Mouse (Mus musculus): ENCODE data around the gene Clic4. TPM values are rescaled to one million over a fixed set of nuclear protein-coding genes. Genes with fewer than 3 reads are reported as not detected.

The Clic4 gene
- polyA plus RNA-seq, 1 experiment from 2014 or later, result 63.8 TPM

DNA sequence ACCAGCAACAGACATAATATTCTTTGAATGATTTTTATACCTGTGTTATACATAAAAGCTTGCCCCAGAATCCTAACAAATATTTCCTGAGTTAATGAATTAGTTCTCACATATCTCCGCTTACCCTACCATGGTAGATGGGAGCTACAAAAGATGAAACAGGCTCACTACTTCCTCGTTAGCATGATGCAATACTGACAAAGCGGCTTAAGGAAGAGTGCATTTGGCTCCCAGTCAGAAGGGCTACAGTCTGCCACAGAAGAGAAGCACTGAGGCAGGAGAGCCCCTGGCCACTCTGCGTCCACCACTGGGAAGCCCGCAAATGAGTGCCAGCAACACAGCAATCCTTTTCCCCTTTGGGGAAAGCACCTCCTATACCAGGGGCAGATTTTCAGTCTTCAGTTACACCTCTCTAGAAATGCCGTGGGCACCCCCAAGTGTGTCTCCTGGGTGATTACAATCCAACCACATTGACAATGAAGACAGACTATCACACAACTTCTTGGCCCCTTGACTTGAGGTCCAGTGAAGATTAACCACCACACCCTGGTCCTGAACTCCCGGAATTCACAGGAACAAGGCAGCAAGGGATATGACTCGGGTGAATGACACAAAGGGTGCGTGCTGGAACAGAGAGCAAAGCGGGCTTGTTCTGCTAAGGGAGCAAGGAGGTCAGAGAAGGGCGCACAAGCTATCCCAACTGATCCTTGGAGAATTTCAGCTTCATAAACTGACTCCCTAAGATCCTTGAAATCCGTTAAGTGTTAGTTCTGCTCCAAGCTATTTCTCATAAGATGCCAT lies 19.2 kb downstream of the Clic4 start:
- no peak overlapping the region for H3K27ac ChIP-seq
- peaks cover 7% of the 10 kb centered on the region for H3K4me1 ChIP-seq
- H3K9me3 ChIP-seq, result no peaks in the 10 kb centered on the region
- no peak overlapping the region for H3K9ac ChIP-seq
- no peaks in the 10 kb centered on the region for H3K27me3 ChIP-seq (replicated peaks)
- no peaks in the 10 kb centered on the region for H3K36me3 ChIP-seq (replicated peaks)
- WGBS, result 86% methylated on average over 12 of the region's 12 CpGs
- ATAC-seq (replicated peaks), result no peak
- no peak overlapping the region for H3K4me3 ChIP-seq
- H3K4me2 ChIP-seq, result no peak overlapping the region

DNA sequence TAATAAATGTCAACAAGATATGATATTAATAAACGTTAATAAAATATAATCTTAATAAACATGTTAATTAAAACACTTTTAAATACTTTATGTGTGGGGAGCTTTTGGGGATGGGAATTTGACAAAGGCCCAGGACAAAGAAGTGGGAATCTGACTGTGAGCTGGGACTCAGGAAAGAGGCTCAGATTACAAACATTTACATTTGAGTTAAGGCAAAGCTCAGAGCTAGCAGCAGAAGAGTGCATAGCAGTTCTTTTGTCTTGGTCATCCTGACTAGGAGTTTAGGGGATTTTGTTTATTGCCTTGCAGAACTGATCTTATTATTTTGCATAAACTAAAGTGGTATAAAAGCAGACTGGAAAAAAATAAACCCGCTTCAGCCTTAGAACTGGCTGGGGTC lies 20.8 kb downstream of the Clic4 start:
- peaks cover 16% of the 10 kb centered on the region for H3K4me1 ChIP-seq
- 11% methylated on average over 2 of the region's 2 CpGs for WGBS

DNA sequence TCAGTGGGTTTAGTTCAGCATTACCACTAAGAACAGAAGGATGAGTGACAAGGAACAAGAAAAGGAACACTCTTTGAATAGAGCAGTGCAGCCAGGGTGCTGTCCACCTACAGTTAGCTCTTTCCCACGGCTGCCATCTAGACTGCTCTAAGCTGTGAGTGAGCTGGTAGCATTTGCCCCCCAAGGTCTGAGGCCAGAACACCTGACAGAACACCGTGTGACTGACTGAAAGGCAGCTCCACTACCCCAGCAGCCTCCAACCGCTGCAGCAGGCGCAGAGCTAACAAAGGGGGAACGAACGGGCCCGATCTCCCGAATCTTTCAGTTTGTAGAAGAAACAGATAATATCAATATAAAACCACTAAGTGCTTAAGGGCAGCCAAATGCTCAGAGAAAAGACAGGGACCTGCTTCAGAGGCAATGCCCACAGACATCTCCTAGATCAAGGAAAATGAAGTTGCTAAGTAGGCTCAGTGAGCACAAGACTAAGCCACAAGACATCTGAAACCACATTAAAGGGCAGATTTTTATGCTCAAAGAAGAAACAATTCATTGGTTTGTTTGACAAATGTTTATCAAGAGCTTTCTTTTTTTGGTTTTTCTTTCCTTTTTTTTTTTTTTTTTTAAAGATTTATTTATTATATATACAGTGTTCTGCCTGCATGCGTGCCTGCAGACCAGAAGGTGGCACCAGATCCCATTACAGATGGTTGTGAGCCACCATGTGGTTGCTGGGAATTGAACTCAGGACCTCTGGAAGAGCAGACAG lies 24.2 kb downstream of the Clic4 start:
- 58% methylated on average over 9 of the region's 9 CpGs for WGBS
- Histone ChIP-seq H3K27me3 (replicated peaks) (no peaks in the 10 kb centered on the region), H3K27ac (no peak overlapping the region)

More for the DNA sequence above, 20.8 kb downstream of the Clic4 start:
- Histone ChIP-seq H3K4me3 (no peak overlapping the region), H3K36me3 (replicated peaks) (no peaks in the 10 kb centered on the region), H3K4me2 (no peak overlapping the region), H3K27ac (no peak overlapping the region), H3K27me3 (replicated peaks) (no peaks in the 10 kb centered on the region), H3K9me3 (no peaks in the 10 kb centered on the region), H3K9ac (no peak overlapping the region)
- ATAC-seq (replicated peaks), result no peak

DNA sequence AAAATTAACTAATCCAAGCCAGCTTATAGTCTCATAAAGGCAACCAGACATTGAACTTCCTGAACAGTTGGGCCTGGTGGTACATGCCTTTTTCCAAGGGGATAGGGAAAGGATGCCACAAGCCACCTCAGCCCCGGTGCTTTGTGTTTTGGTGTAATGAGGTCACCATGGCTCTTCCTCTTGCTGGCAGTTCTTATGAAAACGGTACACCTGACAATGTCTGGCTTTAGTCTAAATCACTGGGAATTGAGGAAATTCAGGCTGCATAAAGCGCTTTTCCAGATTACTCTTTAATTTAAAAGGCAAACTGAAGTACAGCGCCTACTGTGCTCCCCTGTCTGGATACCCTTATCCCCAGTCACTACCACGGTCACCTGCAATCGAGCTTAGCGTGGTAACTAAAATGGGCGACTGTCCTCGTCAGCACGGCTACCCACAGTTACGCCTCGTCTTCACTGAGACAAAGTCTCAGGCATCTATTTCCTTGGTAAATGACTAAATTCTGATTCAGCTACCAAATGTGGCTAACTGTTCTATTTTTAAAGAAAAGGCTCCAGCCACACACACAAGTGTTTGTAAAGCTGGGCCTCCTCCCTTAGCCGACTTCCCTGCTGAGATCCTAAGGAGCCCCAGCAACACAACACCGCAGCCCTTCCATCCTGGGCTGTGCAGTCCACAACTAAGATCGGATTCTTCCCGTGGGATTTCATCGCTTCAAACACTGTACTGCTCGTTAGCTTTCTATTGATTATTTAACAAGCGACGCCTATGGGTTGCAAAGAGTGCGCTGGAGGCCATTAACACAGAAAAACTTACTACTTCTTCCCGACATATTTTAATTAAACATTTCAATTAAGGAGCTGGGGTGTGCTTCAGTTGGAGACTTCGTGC lies 25.5 kb downstream of the Clic4 start:
- Histone ChIP-seq H3K36me3 (replicated peaks) (no peaks in the 10 kb centered on the region), H3K4me1 (peaks cover 24% of the 10 kb centered on the region), H3K27ac (peak overlapping the region; percentile 38), H3K9me3 (no peaks in the 10 kb centered on the region), H3K9ac (no peak overlapping the region), H3K4me2 (no peak overlapping the region), H3K4me3 (no peak overlapping the region), H3K27me3 (replicated peaks) (no peaks in the 10 kb centered on the region)
- no peak for ATAC-seq (replicated peaks)
- WGBS, result 53% methylated on average over 23 of the region's 23 CpGs

More for the DNA sequence above, 24.2 kb downstream of the Clic4 start:
- Histone ChIP-seq H3K36me3 (replicated peaks) (no peaks in the 10 kb centered on the region), H3K9me3 (no peaks in the 10 kb centered on the region), H3K4me1 (peaks cover 24% of the 10 kb centered on the region), H3K4me3 (no peak overlapping the region), H3K9ac (no peak overlapping the region), H3K4me2 (no peak overlapping the region)
- ATAC-seq (replicated peaks), result no peak

DNA sequence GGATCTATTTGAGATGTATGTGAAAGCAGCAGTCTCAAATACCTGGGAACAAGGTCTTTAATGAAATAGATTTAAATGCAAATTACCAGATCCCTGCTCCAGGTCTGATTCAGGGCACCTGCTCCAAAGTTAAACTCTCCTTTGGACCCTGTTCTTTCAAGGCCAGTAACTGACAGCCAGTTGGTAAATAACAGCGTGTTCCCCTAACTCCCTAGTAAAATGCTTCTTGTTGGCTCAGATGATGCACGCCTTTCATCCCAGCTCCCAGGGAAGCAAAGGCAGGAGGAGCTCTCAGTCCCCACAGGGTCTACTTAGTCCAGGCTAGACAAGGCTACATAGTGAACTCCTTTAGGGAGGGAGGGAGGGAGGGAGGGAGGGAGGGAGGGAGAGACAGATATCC lies 26.2 kb downstream of the Clic4 start:
- H3K27ac ChIP-seq, result no peak overlapping the region
- H3K4me3 ChIP-seq, result no peak overlapping the region
- H3K9me3 ChIP-seq, result no peaks in the 10 kb centered on the region
- no peak for ATAC-seq (replicated peaks)
- H3K4me2 ChIP-seq, result no peak overlapping the region
- no peaks in the 10 kb centered on the region for H3K27me3 ChIP-seq (replicated peaks)
- H3K4me1 ChIP-seq, result peaks cover 28% of the 10 kb centered on the region
- H3K9ac ChIP-seq, result no peak overlapping the region
- H3K36me3 ChIP-seq (replicated peaks), result no peaks in the 10 kb centered on the region
- WGBS, result 63% methylated on average over 2 of the region's 2 CpGs

- no peaks in the 10 kb centered on the region for H3K36me3 ChIP-seq (replicated peaks)
- ATAC-seq (replicated peaks), result no peak
- H3K4me2 ChIP-seq, result no peak overlapping the region
- peaks cover 32% of the 10 kb centered on the region for H3K4me1 ChIP-seq
- no peaks in the 10 kb centered on the region for H3K27me3 ChIP-seq (replicated peaks)
- H3K9ac ChIP-seq, result no peak overlapping the region
- no peak overlapping the region for H3K27ac ChIP-seq
- 90% methylated on average over 11 of the region's 11 CpGs for WGBS
- H3K4me3 ChIP-seq, result no peak overlapping the region
- H3K9me3 ChIP-seq, result no peaks in the 10 kb centered on the region
Observed at GRCm38 (mm10) chr4:135245841-135246240, 26.8 kb downstream of the Clic4 start.

DNA sequence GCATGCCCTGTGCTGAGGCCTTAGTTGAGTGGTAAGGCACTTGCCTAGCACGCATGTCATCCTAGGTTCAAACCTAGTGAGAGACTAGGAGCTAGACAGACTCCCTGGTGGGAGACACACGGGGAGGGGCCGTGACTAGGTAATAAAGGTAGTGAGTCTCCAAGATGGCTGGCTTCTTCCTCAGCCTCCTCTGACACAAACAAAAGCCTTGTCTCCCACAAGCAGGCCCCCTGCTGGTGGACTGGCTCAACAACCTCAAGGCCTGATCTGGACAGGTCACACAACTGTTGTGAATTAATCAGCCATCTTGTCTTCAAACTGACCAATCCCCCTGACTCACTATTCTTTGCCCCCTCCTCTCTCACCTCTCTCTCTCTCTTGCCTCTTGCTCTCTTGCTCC lies 28.3 kb downstream of the Clic4 start:
- ATAC-seq (replicated peaks), result no peak
- H3K4me1 ChIP-seq, result peaks cover 41% of the 10 kb centered on the region
- no peak overlapping the region for H3K9ac ChIP-seq
- H3K27me3 ChIP-seq (replicated peaks), result no peaks in the 10 kb centered on the region
- no peak overlapping the region for H3K27ac ChIP-seq
- H3K36me3 ChIP-seq (replicated peaks), result no peaks in the 10 kb centered on the region
- no peaks in the 10 kb centered on the region for H3K9me3 ChIP-seq
- WGBS, result 92% methylated on average over 3 of the region's 3 CpGs
- H3K4me3 ChIP-seq, result no peak overlapping the region
- no peak overlapping the region for H3K4me2 ChIP-seq

- H3K4me3 ChIP-seq, result no peak overlapping the region
- H3K27me3 ChIP-seq (replicated peaks), result no peaks in the 10 kb centered on the region
- no peak overlapping the region for H3K9ac ChIP-seq
- H3K9me3 ChIP-seq, result no peaks in the 10 kb centered on the region
- no peaks in the 10 kb centered on the region for H3K36me3 ChIP-seq (replicated peaks)
- 53% methylated on average over 7 of the region's 7 CpGs for WGBS
- H3K4me2 ChIP-seq, result no peak overlapping the region
- H3K27ac ChIP-seq, result 0 out of 2 replicates have a peak overlapping the region, but pooled peaks have one; percentile 9
- H3K4me1 ChIP-seq, result peaks cover 45% of the 10 kb centered on the region
- no peak for ATAC-seq (replicated peaks)
Observed at GRCm38 (mm10) chr4:135242913-135243541, 29.6 kb downstream of the Clic4 start.

DNA sequence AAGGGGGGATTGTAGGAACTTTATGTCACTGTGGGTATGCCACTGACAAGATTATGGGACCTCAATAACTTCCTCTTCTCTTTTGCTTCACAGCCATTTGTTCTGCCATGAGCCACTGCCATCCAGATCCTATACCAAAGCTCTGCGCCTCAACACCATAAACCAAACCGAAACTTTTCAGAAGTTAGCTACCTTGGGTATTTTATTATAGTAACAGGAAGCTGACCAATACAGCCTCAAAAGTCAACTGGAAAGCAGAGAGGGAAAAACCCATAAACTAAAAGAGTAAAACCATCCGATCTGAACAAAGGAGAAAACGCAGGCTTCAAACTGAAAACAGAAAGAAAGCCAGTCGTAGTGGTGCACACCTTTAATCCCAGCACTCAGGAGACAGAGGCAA lies 30.2 kb downstream of the Clic4 start:
- no peaks in the 10 kb centered on the region for H3K27me3 ChIP-seq (replicated peaks)
- H3K4me1 ChIP-seq, result peaks cover 38% of the 10 kb centered on the region
- 0 out of 2 replicates have a peak overlapping the region, but pooled peaks have one; percentile 9 for H3K27ac ChIP-seq
- 92% methylated on average over 5 of the region's 5 CpGs for WGBS
- H3K9me3 ChIP-seq, result no peaks in the 10 kb centered on the region
- H3K9ac ChIP-seq, result no peak overlapping the region
- no peak for ATAC-seq (replicated peaks)
- no peak overlapping the region for H3K4me3 ChIP-seq
- no peaks in the 10 kb centered on the region for H3K36me3 ChIP-seq (replicated peaks)
- H3K4me2 ChIP-seq, result no peak overlapping the region

- ATAC-seq (replicated peaks), result no peak
- H3K27me3 ChIP-seq (replicated peaks), result no peaks in the 10 kb centered on the region
- no peak overlapping the region for H3K4me2 ChIP-seq
- WGBS, result 58% methylated on average over 5 of the region's 5 CpGs
- H3K4me3 ChIP-seq, result no peak overlapping the region
- peaks cover 31% of the 10 kb centered on the region for H3K4me1 ChIP-seq
- H3K27ac ChIP-seq, result 0 out of 2 replicates have a peak overlapping the region, but pooled peaks have one; percentile 48
- no peaks in the 10 kb centered on the region for H3K9me3 ChIP-seq
- H3K9ac ChIP-seq, result no peak overlapping the region
- no peaks in the 10 kb centered on the region for H3K36me3 ChIP-seq (replicated peaks)
Observed at GRCm38 (mm10) chr4:135241669-135242068, 30.9 kb downstream of the Clic4 start.

DNA sequence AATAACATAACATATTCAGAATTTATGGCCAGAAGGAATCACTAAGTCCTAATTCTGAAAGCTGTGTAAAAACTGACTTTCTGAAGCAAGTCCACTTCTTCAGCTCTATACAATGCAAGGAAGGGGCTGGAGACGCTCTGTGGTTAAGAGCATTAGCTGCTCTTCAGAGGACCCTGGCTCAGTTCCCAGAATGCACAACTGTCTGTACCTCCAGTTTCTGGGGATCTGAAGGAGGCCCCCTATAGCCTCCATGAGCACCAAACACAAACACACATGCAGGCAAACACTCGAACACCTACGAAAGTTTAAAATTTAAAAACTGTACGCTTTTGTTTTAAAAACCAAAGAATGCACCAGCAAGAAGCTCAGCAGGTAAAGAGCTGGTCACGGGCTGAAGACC lies 31.5 kb downstream of the Clic4 start:
- Histone ChIP-seq H3K27me3 (replicated peaks) (no peaks in the 10 kb centered on the region), H3K9me3 (no peaks in the 10 kb centered on the region), H3K9ac (no peak overlapping the region), H3K36me3 (replicated peaks) (no peaks in the 10 kb centered on the region), H3K4me2 (no peak overlapping the region), H3K27ac (no peak overlapping the region), H3K4me3 (no peak overlapping the region), H3K4me1 (peaks cover 29% of the 10 kb centered on the region)
- WGBS, result 63% methylated on average over 5 of the region's 5 CpGs
- no peak for ATAC-seq (replicated peaks)
